Mouse (Mus musculus): ENCODE results near the gene Usp54.

DNA sequence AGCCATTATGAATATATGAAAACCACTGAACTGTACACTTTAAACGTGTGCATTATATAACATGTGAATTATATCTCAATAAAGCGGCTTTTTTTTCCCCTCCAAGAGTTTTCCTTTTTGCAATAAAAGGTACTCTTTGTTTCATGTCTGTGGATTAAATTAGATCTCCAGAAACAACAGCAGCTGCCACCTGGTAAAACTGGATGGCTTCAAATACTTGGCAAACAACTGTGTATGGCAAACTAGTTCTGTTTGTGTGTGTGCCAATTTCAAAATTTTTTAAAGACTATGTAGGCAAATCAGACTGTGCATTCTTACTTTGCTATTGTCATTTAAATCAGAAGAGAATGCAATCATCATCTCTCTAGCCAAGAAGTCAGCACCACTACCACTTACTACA lies 19.0 kb downstream of the Usp54 start:
- TF ChIP-seq POLR2AphosphoS5 (IDR thresholded peaks at IDR 0.05; ENCODE audit: insufficient replicate concordance, low read depth, low read length) (no peak), TAL1 (conservative IDR thresholded peaks at IDR 0.05; ENCODE audit: low read depth, low read length) (no peak), CTCF (IDR thresholded peaks at IDR 0.05; ENCODE audit: low read depth, low read length) (no peak)

All from G1E (cell line).